Mouse (Mus musculus) bone marrow, adult 2 months (tissue): Measurements from ENCODE around the gene 1700029P11Rik. TPM values are rescaled to one million over a fixed set of nuclear protein-coding genes. Genes with fewer than 3 reads are reported as not detected.

Experiments used
- H3K27ac ChIP-seq: fragments of 200-500 bp; 2 replicates; pipeline ENCODE4 v1.5.1; 2012; ENCODE audit warnings: low read depth, mild to moderate bottlenecking, control low read depth, inconsistent platforms, low read length; ENCODE audit not compliant: control insufficient read depth, poor library complexity, insufficient read depth
- H3K4me1 ChIP-seq: fragments of 200-500 bp; 2 replicates; pipeline ENCODE4 v1.6.1; 2011; ENCODE audit warnings: low read length; ENCODE audit not compliant: control insufficient read depth, insufficient read depth
- H3K4me3 ChIP-seq: fragments of 200-500 bp; replicated peaks from 2 replicates; pipeline ENCODE3; 2011; ENCODE audit warnings: mild to moderate bottlenecking, low read depth, low read length, control low read depth; ENCODE audit not compliant: control insufficient read depth
- CTCF ChIP-seq: fragments of 200-500 bp; IDR thresholded peaks from 2 replicates; pipeline ENCODE4 v1.5.1; 2011; ENCODE audit warnings: low read length, control low read depth; ENCODE audit not compliant: control insufficient read depth, insufficient read depth
- POLR2A ChIP-seq: fragments of 200-500 bp; IDR thresholded peaks from 2 replicates; pipeline ENCODE4 v1.6.1; 2011; ENCODE audit warnings: low read depth, mild to moderate bottlenecking, control low read depth, low read length, borderline replicate concordance; ENCODE audit not compliant: control insufficient read depth
- WGBS: fragments of 180-500 bp; shearing (Covaris S2); methylation state at CpG from one replicate; pipeline ENCODE4 v1.1.7; 2018; 5-methylcytosine and 5-hydroxymethylcytosine counted together
- polyA plus RNA-seq: library from polyadenylated mRNA; stranded (reverse); fragments of >200 nt; gene quantifications from 2 replicates; pipeline ENCODE4 v1.2.4, GENCODE M21; 2011; ENCODE audit warnings: low replicate concordance; ENCODE audit not compliant: missing spikeins, insufficient read depth, insufficient read length

1700029P11Rik gene
- polyA plus RNA-seq, 1 experiment: 3.0 TPM

GRCm38 (mm10) chr15:81954151-81954583, 26.2 kb upstream of the 1700029P11Rik start:
- Histone ChIP-seq H3K4me3 (no peak overlapping the region), H3K27ac (peak overlapping the region; percentile 23; the same call in 1 of the 2 replicates), H3K4me1 (no peaks in the 10 kb centered on the region)
- 88% methylated on average over 9 of the region's 9 CpGs for WGBS
- TF ChIP-seq POLR2A (no peak), CTCF (no peak)

DNA sequence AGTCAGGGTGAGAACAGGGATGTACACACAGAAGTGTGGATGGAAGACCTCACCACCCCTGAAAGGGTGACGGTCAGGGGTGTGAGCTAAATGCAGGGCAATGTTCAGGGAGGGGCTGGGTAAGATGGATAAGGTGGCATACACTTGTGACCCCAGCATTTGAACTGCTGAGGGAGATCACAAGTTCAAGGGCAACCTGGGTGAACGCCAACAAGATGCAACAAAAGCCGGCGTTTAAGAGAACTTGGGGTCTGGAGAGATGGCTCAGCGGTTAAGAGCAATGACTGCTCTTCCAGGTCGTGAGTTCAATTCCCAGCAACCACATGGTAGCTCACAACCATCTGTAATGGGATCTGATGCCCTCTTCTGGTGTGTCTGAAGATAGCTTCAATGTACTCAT, 25.6 kb upstream of the 1700029P11Rik start:
- Histone ChIP-seq H3K27ac (peak overlapping the region; percentile 23; the same call in 1 of the 2 replicates), H3K4me3 (no peak overlapping the region), H3K4me1 (no peaks in the 10 kb centered on the region)
- TF ChIP-seq CTCF: no peak
- TF ChIP-seq POLR2A: no peak
- WGBS: 88% methylated on average over 6 of the region's 6 CpGs

DNA sequence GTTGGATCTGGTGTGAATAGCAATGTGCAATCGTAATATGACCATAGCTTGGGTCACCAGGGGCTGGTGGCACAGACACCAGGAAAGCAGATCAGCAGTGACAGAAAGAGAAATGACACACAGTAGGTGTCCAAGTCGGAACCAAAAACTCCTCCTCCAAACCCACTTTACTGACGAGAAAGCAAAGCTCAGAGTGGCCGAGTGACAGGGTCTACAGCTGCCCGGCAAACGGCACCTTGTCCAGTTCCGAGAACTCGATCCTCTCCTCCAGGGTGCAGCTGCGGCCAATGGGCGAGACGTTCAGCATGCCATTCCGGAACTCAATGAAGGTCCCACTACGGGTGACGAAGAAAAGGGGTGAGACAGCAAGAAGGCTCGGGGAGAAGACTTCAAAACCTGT, 24.9 kb upstream of the 1700029P11Rik start:
- TF ChIP-seq POLR2A (no peak), CTCF (no peak)
- Histone ChIP-seq H3K4me1 (no peaks in the 10 kb centered on the region), H3K4me3 (no peak overlapping the region), H3K27ac (no peak overlapping the region)
- 95% methylated on average over 15 of the region's 15 CpGs for WGBS

DNA sequence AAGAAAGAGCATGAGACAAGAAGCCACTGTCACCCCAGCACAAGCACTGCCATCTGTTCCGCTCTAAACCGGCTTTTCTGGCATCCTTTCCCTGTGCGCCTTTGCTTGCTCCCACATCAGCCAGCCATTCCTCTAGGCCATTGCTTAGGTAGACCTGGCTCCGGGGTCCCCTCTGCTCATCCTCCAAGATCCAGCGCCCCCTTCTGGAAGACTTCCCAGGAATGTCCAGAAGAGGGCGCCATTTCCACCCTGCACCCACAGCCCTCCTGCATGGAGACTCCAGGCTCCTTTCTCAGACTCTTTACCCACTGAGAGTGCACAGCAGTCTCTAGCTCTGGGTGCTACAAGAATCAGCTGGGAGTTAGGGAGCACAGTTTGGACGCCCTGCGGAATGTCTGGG, 23.9 kb upstream of the 1700029P11Rik start:
- H3K27ac ChIP-seq: no peak overlapping the region; the same call in 1 of the 2 replicates
- H3K4me3 ChIP-seq: no peak overlapping the region
- no peak for TF ChIP-seq POLR2A
- TF ChIP-seq CTCF: peak; percentile 85
- WGBS: 64% methylated on average over 8 of the region's 8 CpGs
- no peaks in the 10 kb centered on the region for H3K4me1 ChIP-seq

DNA sequence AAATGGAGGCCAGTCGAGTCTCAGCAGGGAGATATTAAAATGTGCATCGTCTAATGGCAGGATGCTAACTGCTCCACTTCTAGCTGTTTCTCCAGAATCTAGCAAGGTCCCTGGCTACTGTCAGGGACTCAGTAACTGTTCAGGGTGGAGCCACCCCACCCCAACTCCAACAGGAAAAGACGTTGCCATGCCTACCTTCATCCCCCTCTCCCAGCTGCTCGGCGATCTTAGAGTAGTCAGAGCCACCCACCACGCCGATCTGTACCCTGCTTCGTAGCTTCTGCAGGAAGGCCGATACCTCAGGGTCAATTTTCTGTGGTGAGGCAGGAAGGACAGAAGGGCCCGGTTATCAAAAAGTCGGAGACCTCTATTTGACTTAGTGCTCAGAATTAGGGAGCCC, 22.7 kb upstream of the 1700029P11Rik start:
- no peak for TF ChIP-seq CTCF
- TF ChIP-seq POLR2A: no peak
- Histone ChIP-seq H3K27ac (no peak overlapping the region), H3K4me3 (no peak overlapping the region), H3K4me1 (no peaks in the 10 kb centered on the region)
- WGBS: 88% methylated on average over 11 of the region's 11 CpGs

- Histone ChIP-seq H3K4me1 (no peaks in the 10 kb centered on the region), H3K4me3 (no peak overlapping the region), H3K27ac (peak overlapping the region; percentile 17; the same call in 1 of the 2 replicates)
- WGBS: 35% methylated on average over 3 of the region's 3 CpGs
- TF ChIP-seq POLR2A: no peak
- TF ChIP-seq CTCF: no peak
These were observed 21.4 kb upstream of the 1700029P11Rik start for GRCm38 (mm10) chr15:81958906-81959305.

DNA sequence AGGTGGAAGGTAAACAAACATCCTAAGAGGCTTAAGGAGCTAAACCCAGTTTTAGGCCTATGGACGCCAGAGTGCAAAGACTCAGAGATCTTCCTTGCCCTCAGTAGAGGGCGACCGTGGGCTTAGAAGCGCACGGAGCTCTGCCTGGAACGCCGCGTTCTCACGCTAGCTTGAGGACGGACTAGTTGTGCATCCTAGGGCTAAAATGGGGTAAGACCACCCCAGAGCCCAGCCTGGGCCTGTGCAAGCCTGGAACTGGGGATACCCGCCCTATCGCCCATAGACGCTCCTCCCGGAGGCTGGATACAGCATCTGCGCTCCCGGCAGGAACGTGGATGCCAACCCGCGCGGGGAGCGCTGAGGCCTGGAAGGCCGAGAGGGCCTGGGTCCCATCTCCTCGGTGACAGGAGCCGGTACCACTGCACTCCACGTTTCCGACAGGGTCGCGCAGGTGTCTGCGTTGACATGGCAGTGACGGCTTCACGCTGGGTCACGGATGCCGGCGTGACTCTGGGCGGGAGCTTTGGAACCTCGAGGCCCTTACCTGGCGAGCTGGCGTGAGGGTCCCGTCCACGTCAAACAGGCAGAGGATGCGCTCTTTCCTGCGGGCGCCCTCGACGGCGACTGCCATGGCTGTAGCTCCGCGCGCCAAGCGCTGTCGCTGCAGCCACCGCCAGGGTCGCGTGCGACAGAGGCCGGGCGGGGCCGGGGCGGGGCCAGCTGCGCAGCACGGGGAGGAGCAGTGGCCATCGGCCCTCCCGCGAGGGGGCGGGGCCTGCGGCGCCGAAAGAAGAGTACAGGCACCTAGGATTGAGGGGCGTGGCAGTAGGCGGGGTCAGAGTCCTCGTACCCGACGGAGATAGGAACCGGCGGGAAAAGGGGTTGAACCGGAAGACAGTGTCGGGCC, 19.9 kb upstream of the 1700029P11Rik start, which contains the start of gene Pmm1:
Gene Pmm1, minus strand, starts transcription at position 760 of the 907 bp plus-strand sequence.
- TF ChIP-seq POLR2A (peak; percentile 59; the same call in 1 of the 2 replicates), CTCF (peak; percentile 83)
- Histone ChIP-seq H3K27ac (peak within 1 kb of the TSS; percentile 43), H3K4me3 (peak within 1 kb of the TSS; percentile 81), H3K4me1 (no peaks in the 10 kb centered on the region)
- WGBS: under 1% methylated on average over 77 of the region's 77 CpGs

- under 1% methylated on average over 8 of the region's 8 CpGs for WGBS
- no peak for TF ChIP-seq POLR2A
- TF ChIP-seq CTCF: no peak
These were observed 19.3 kb upstream of the 1700029P11Rik start for GRCm38 (mm10) chr15:81961078-81961451.

More at GRCm38 (mm10) chr15:81961078-81961451, 19.3 kb upstream of the 1700029P11Rik start:
- no peak overlapping the region for H3K27ac ChIP-seq
- H3K4me3 ChIP-seq: peak overlapping the region; percentile 66
- H3K4me1 ChIP-seq: no peaks in the 10 kb centered on the region
